Mouse (Mus musculus): ENCODE measurements around the gene Olfr729. TPM values are rescaled to one million over a fixed set of nuclear protein-coding genes. Genes with fewer than 3 reads are reported as not detected.

Gene Olfr729
- not detected in 2 replicates for polyA plus RNA-seq (2015; fragmentation: Nextera tagmentation; extraction: Ambion mirVana)

DNA sequence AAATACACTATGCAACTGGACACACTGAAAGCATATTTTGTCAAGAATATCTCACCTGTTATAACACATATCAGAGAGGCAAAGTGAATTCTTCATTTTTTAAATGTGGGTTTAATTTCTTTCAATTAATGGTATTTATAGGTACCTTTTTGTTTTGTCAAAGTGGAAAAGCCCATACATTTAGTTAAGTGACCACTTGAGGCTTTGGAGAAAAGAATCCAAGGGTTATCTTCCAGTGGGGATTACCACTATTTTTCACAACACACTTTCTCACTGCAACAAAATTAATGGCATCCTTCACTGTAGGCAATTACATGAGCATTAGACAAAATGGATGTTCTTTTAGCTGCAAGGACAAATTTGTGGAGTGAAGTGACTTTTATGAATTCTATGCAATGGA, at the start of gene Olfr729:
TSS of gene Olfr729 (minus strand) at position 101 of the 400 bp plus-strand sequence.
- Histone ChIP-seq H3K27ac (ENCODE audit: low read depth, low read length) (no peak within 1 kb of the TSS), H3K36me3 (ENCODE audit: control insufficient read depth, insufficient read depth) (no peaks in the 10 kb centered on the region), H3K4me3 (ENCODE audit: low read depth, low read length) (no peak within 1 kb of the TSS), H3K4me1 (replicated peaks; ENCODE audit: control insufficient read depth, insufficient read depth, low read length) (no peaks in the 10 kb centered on the region), H3K9me3 (ENCODE audit: control insufficient read depth) (peaks cover 2% of the 10 kb centered on the region; the same call in 1 of the 2 replicates), H3K27me3 (replicated peaks; ENCODE audit: control insufficient read depth, insufficient read depth, low read length) (no peaks in the 10 kb centered on the region), H3K9ac (ENCODE audit: low read depth, low read length) (no peak within 1 kb of the TSS), H3K4me2 (replicated peaks; ENCODE audit: low read depth) (no peak within 1 kb of the TSS)
- no peak for TF ChIP-seq CTCF (IDR thresholded peaks at IDR 0.05; ENCODE audit: low read depth)
- ATAC-seq: no peak

DNA sequence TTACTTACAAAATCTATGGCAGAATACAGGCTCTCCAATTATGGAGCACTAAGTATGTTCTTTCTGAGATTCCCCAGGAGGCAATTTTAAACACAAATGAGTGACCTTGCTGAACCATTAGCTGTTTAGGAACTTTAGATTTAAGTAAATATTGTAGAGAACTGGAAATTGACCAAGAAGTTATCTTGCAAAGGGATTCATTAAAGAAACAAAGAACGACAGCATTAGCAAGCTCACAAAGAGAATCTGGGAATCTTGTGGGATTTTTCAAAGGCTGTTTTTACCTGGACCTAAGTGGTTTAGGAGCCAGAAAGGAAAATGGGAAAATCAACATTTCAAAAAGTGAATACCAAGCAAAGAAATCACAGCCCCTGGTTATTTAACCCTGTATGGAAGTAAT, 35.4 kb upstream of the Olfr729 start, which contains the start of gene Olfr730:
TSS of gene Olfr730 (minus strand) at position 101 of the 400 bp plus-strand sequence.
- no peak for ATAC-seq
- WGBS: 42% methylated on average over 1 of the region's 1 CpGs
- no peak within 1 kb of the TSS for H3K4me2 ChIP-seq (replicated peaks; ENCODE audit: low read depth)

DNA sequence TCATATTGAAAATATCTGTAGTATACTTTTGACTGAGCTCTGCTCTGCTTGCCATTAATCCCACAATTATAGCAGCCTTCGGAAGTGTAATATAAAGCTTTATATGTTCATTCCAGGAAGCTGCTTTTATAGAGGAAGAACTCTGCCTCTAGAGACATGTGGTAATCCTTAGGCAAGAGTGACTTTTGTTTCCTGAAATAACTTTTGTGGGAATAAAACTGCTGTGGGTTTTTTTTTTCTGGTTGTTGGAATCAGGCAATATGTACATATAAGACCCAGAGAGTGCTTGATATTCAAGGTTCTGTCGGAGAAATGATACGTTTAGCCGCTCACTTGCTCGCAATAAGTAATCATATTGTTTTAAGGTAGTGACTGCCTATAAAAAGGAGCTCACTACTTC, 10.1 kb downstream of the Olfr729 start, which contains the start of gene Olfr728:
TSS of gene Olfr728 (minus strand) at position 101 of the 400 bp plus-strand sequence.
- WGBS: 89% methylated on average over 5 of the region's 5 CpGs
- H3K4me1 ChIP-seq (replicated peaks; ENCODE audit: control insufficient read depth, insufficient read depth, low read length): no peaks in the 10 kb centered on the region

More for the DNA sequence above, 35.4 kb upstream of the Olfr729 start, which contains the start of gene Olfr730:
- no peaks in the 10 kb centered on the region for H3K36me3 ChIP-seq (ENCODE audit: control insufficient read depth, insufficient read depth)
- no peak within 1 kb of the TSS for H3K27ac ChIP-seq (ENCODE audit: low read depth, low read length)
- no peak for TF ChIP-seq CTCF (IDR thresholded peaks at IDR 0.05; ENCODE audit: low read depth)
- no peak within 1 kb of the TSS for H3K4me3 ChIP-seq (ENCODE audit: low read depth, low read length)
- no peak within 1 kb of the TSS for H3K9ac ChIP-seq (ENCODE audit: low read depth, low read length)
- H3K4me1 ChIP-seq (replicated peaks; ENCODE audit: control insufficient read depth, insufficient read depth, low read length): no peaks in the 10 kb centered on the region
- H3K27me3 ChIP-seq (replicated peaks; ENCODE audit: control insufficient read depth, insufficient read depth, low read length): no peaks in the 10 kb centered on the region
- 0 out of 2 replicates have a peak, but pooled peaks cover 2% of the 10 kb centered on the region for H3K9me3 ChIP-seq (ENCODE audit: control insufficient read depth)

DNA sequence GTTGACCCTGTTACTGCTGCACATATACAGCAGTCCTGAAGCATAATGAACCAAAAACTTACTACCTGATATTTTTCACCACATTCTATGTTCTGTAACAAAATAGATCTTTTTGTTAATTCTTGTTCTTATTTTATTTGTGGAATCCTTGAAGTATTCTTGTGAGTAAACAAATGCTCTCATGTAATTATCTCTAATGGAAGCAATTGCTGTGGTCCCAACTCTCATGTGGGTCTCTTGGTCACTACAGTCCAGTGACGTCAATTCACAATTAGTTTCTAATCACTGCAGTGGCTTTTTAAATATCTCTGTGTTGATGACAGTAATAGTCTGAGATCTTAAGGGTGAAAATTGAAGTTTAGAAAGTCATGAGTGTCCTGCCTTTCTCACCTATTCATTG, 29.8 kb downstream of the Olfr729 start, which contains the start of gene Olfr727:
TSS of gene Olfr727 (plus strand) at position 301 of the 400 bp plus-strand sequence.
- no peak for ATAC-seq
- no peaks in the 10 kb centered on the region for H3K27me3 ChIP-seq (replicated peaks; ENCODE audit: control insufficient read depth, insufficient read depth, low read length)
- 90% methylated on average over 1 of the region's 1 CpGs for WGBS
- no peak within 1 kb of the TSS for H3K27ac ChIP-seq (ENCODE audit: low read depth, low read length)
- H3K4me1 ChIP-seq (replicated peaks; ENCODE audit: control insufficient read depth, insufficient read depth, low read length): no peaks in the 10 kb centered on the region
- no peak within 1 kb of the TSS for H3K9ac ChIP-seq (ENCODE audit: low read depth, low read length)
- no peak within 1 kb of the TSS for H3K4me2 ChIP-seq (replicated peaks; ENCODE audit: low read depth)
- no peaks in the 10 kb centered on the region for H3K9me3 ChIP-seq (ENCODE audit: control insufficient read depth)
- no peak within 1 kb of the TSS for H3K4me3 ChIP-seq (ENCODE audit: low read depth, low read length)
- H3K36me3 ChIP-seq (ENCODE audit: control insufficient read depth, insufficient read depth): no peaks in the 10 kb centered on the region
- no peak for TF ChIP-seq CTCF (IDR thresholded peaks at IDR 0.05; ENCODE audit: low read depth)

More for the DNA sequence above, 10.1 kb downstream of the Olfr729 start, which contains the start of gene Olfr728:
- no peak for TF ChIP-seq CTCF (IDR thresholded peaks at IDR 0.05; ENCODE audit: low read depth)
- no peak for ATAC-seq
- Histone ChIP-seq H3K27me3 (replicated peaks; ENCODE audit: control insufficient read depth, insufficient read depth, low read length) (no peaks in the 10 kb centered on the region), H3K9ac (ENCODE audit: low read depth, low read length) (no peak within 1 kb of the TSS), H3K4me3 (ENCODE audit: low read depth, low read length) (no peak within 1 kb of the TSS), H3K4me2 (replicated peaks; ENCODE audit: low read depth) (no peak within 1 kb of the TSS), H3K27ac (ENCODE audit: low read depth, low read length) (no peak within 1 kb of the TSS), H3K36me3 (ENCODE audit: control insufficient read depth, insufficient read depth) (no peaks in the 10 kb centered on the region), H3K9me3 (ENCODE audit: control insufficient read depth) (no peaks in the 10 kb centered on the region)

Other genes starting within 250 kb of the Olfr729 start
- gene Olfr723, start 221.1 kb downstream of the Olfr729 start, polyA plus RNA-seq (2015; fragmentation: Nextera tagmentation; extraction: Ambion mirVana): not detected in 2 replicates
- gene Olfr724, start 189.6 kb downstream of the Olfr729 start, polyA plus RNA-seq (2015; fragmentation: Nextera tagmentation; extraction: Ambion mirVana): not detected in 2 replicates
- not detected in 2 replicates for gene Olfr725, start 112.5 kb downstream of the Olfr729 start, polyA plus RNA-seq (2015; fragmentation: Nextera tagmentation; extraction: Ambion mirVana)
- gene Olfr726, start 62.0 kb downstream of the Olfr729 start, polyA plus RNA-seq (2015; fragmentation: Nextera tagmentation; extraction: Ambion mirVana): not detected in 2 replicates
- gene Olfr727, start 29.7 kb downstream of the Olfr729 start, polyA plus RNA-seq (2015; fragmentation: Nextera tagmentation; extraction: Ambion mirVana): not detected in 2 replicates
- gene Olfr728, start 10.2 kb downstream of the Olfr729 start, polyA plus RNA-seq (2015; fragmentation: Nextera tagmentation; extraction: Ambion mirVana): not detected in 2 replicates
- gene Olfr730, start 35.3 kb upstream of the Olfr729 start, polyA plus RNA-seq (2015; fragmentation: Nextera tagmentation; extraction: Ambion mirVana): not detected in 2 replicates
- not detected in 2 replicates for gene Olfr731, start 89.0 kb upstream of the Olfr729 start, polyA plus RNA-seq (2015; fragmentation: Nextera tagmentation; extraction: Ambion mirVana)
- gene Olfr732, start 131.3 kb upstream of the Olfr729 start, polyA plus RNA-seq (2015; fragmentation: Nextera tagmentation; extraction: Ambion mirVana): not detected in 2 replicates
- not detected in 2 replicates for gene Olfr733, start 148.6 kb upstream of the Olfr729 start, polyA plus RNA-seq (2015; fragmentation: Nextera tagmentation; extraction: Ambion mirVana)
- gene Olfr734, start 173.9 kb upstream of the Olfr729 start, polyA plus RNA-seq (2015; fragmentation: Nextera tagmentation; extraction: Ambion mirVana): not detected in 2 replicates
- not detected in 2 replicates for gene Olfr735, start 196.0 kb upstream of the Olfr729 start, polyA plus RNA-seq (2015; fragmentation: Nextera tagmentation; extraction: Ambion mirVana)
- gene Tlr11, start 205.0 kb upstream of the Olfr729 start, polyA plus RNA-seq (2015; fragmentation: Nextera tagmentation; extraction: Ambion mirVana): 0.07 and 0.08 TPM in 2 replicates
- gene Olfr736, start 228.3 kb upstream of the Olfr729 start, polyA plus RNA-seq (2015; fragmentation: Nextera tagmentation; extraction: Ambion mirVana): not detected in 2 replicates